Mouse (Mus musculus): Measurements from ENCODE around the gene Crybg1.

GRCm38 (mm10) chr10:43916737-43917136 lies 231.9 kb downstream of the Crybg1 start:
- TF ChIP-seq USF1 (IDR thresholded peaks at IDR 0.05; ENCODE audit: low read depth, low read length), result no peak
- no peak for TF ChIP-seq CTCF (conservative IDR thresholded peaks at IDR 0.05 in 1 of 2, IDR thresholded peaks at IDR 0.05 in 1 of 2; ENCODE audit: low read depth in 2 of 2, low read length in 2 of 2)
- no peak for TF ChIP-seq EP300 (IDR thresholded peaks at IDR 0.05; ENCODE audit: low read length)
- no peak for TF ChIP-seq TBP (conservative IDR thresholded peaks at IDR 0.05; ENCODE audit: low read depth, low read length)
- TF ChIP-seq MAX (IDR thresholded peaks at IDR 0.05; ENCODE audit: low read length), result no peak
- no peak for TF ChIP-seq POLR2A (IDR thresholded peaks at IDR 0.05; ENCODE audit: low read depth, low read length)
